Mouse (Mus musculus): ENCODE results near the gene 2310057M21Rik. TPM values are rescaled to one million over a fixed set of nuclear protein-coding genes. Genes with fewer than 3 reads are reported as not detected.

2310057M21Rik gene
- total RNA-seq, 4 experiments from 2014 or later = 14.4 to 19.2 (median 16.4) TPM

GRCm38 (mm10) chr7:131322192-131322591 is 40.4 kb downstream of the 2310057M21Rik start, which contains the start of gene Cuzd1:
Cuzd1 (minus strand) TSS chr7:131322292.
- no peak for DNase-seq (ENCODE audit: low spot score in 2 of 2)

DNA sequence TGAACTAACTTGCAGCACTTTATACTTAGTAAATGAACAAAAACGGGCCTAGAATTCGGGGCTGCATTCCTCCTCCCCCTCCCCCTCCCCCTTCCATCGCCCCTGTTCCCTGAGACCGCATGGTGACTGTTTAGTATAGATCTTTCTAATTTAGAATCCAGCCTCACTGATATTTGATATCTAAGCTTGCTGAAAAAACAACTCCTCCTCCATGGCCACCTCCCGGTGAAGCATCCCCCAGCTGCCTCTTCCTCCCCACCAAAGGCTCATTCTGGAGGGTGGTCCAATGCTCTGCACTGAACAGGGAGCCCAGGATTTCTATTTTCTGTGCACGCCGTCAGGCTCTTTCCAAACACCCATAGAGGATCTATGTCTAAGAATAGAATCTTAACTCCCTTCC is 44.2 kb downstream of the 2310057M21Rik start:
- DNase-seq (ENCODE audit: low spot score in 2 of 2) = no peak

GRCm38 (mm10) chr7:131317587-131317986 is 45.0 kb downstream of the 2310057M21Rik start:
- no peak for DNase-seq (ENCODE audit: low spot score in 2 of 2)

GRCm38 (mm10) chr7:131314493-131314892 is 48.1 kb downstream of the 2310057M21Rik start:
- no peak for DNase-seq (ENCODE audit: low spot score in 2 of 2)

- no peak for DNase-seq (ENCODE audit: low spot score in 2 of 2)
These were observed 55.8 kb downstream of the 2310057M21Rik start for GRCm38 (mm10) chr7:131306733-131307132.

DNA sequence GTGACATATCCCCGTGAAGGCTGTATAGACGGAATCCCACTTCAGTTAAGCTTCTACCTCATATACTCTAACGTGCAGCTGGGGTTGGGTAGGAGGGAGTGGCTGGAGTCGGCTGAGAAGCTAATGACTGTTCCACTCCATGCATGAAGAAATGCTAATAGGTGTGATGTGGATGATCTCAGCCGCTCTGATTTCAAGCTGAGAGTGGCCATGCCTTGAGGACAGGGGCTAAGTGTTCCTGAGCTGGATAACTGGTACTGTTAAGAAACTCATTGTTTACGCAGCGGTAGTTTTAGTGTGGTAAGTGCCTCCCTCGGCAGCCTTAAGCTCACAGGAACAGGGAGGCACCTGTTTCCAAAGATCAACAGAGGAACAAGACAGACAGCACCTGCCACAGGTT is 59.2 kb downstream of the 2310057M21Rik start:
- no peak for DNase-seq (ENCODE audit: low spot score in 2 of 2)

- DNase-seq (ENCODE audit: low spot score in 2 of 2) = no peak
These were observed 65.4 kb downstream of the 2310057M21Rik start for GRCm38 (mm10) chr7:131297151-131297550.

Other genes starting within 250 kb of the 2310057M21Rik start
- gene 4933402N03Rik, start 216.4 kb downstream of the 2310057M21Rik start, total RNA-seq (2022) = not detected
- gene 5430419D17Rik, start 188.4 kb downstream of the 2310057M21Rik start, total RNA-seq (2022) = not detected
- under 1 TPM; 0.63 to 0.99 (median 0.91) TPM for gene Cuzd1, start 40.5 kb downstream of the 2310057M21Rik start, total RNA-seq (2022)
- not detected for gene Fam24b, start 33.2 kb downstream of the 2310057M21Rik start, total RNA-seq (2022)
- gene Fam24a, start 28.9 kb downstream of the 2310057M21Rik start, total RNA-seq (2022) = not detected
- gene Pstk, start 8.4 kb upstream of the 2310057M21Rik start, total RNA-seq (2022) = 10 to 100 TPM; 28.2 to 45.0 (median 39.4) TPM
- 10 to 100 TPM; 28.3 to 38.2 (median 32.7) TPM for gene Ikzf5, start 47.8 kb upstream of the 2310057M21Rik start, total RNA-seq (2022)
- 100 to 1,000 TPM; 146 to 202 (median 176) TPM for gene Acadsb, start 47.8 kb upstream of the 2310057M21Rik start, total RNA-seq (2022)
- not detected for gene Hmx3, start 180.1 kb upstream of the 2310057M21Rik start, total RNA-seq (2022)
- not detected for gene Hmx2, start 186.0 kb upstream of the 2310057M21Rik start, total RNA-seq (2022)
- gene Bub3, start 197.5 kb upstream of the 2310057M21Rik start, total RNA-seq (2022) = 10 to 100 TPM; 30.5 to 36.3 (median 32.4) TPM

Data from gastrocnemius, adult 8-10 months (tissue).